In genomic region chr8:122550995-122551264, GRCm38 (mm10) we compare ENCODE assay signal across 8 mouse cellular contexts. TPM values are rescaled to one million over a fixed set of nuclear protein-coding genes. Genes with fewer than 3 reads are reported as not detected.
DNase-seq lines count a peak whose midpoint lies in the region; ATAC-seq and TF ChIP-seq lines count a peak whose summit lies in the region.

No protein-coding gene starts in this region.

- H3K9me3 ChIP-seq in liver, embryonic 11.5 days (ENCODE audit: control insufficient read depth, low read length), result no peaks in the 10 kb centered on the region
- no peaks in the 10 kb centered on the region for H3K9me3 ChIP-seq in stomach, embryonic 16.5 days (replicated peaks; ENCODE audit: control insufficient read depth, low read length)

- H3K4me2 ChIP-seq in liver, embryonic 11.5 days, result peak overlapping the region; percentile 85
- peak overlapping the region; percentile 88 for H3K4me2 ChIP-seq in stomach, embryonic 16.5 days (ENCODE audit: low read depth, low read length)

- 0% methylated on average over 39 of the region's 43 CpGs for WGBS in spleen, adult 2 months
- WGBS in liver, embryonic 11.5 days, result under 1% methylated on average over 42 of the region's 43 CpGs
- 1% methylated on average over 26 of the region's 43 CpGs for WGBS in stomach, embryonic 16.5 days

- H3K36me3 ChIP-seq in spleen, adult 2 months (ENCODE audit: control insufficient read depth, insufficient read depth, low read length), result no peaks in the 10 kb centered on the region
- H3K36me3 ChIP-seq in liver, embryonic 11.5 days (ENCODE audit: control insufficient read depth, insufficient read depth, low read length), result no peaks in the 10 kb centered on the region
- H3K36me3 ChIP-seq in stomach, embryonic 16.5 days (ENCODE audit: control insufficient read depth, insufficient read depth, low read length), result no peaks in the 10 kb centered on the region

- H3K27ac ChIP-seq in gastrocnemius, adult 2 months, result peak overlapping the region; percentile 95
- H3K27ac ChIP-seq in spleen, adult 2 months (ENCODE audit: insufficient read depth, low read length), result peak overlapping the region; percentile 73
- H3K27ac ChIP-seq in liver, embryonic 11.5 days (ENCODE audit: low read depth, low read length), result peak overlapping the region; percentile 89
- peak overlapping the region; percentile 87 for H3K27ac ChIP-seq in stomach, embryonic 16.5 days (ENCODE audit: low read length)

- no peak for DNase-seq in gastrocnemius, adult 2 months
- no peak for DNase-seq in gastrocnemius, postnatal 25 days
- DNase-seq in spleen, adult 2 months (ENCODE audit: low read depth in 1 of 2, low spot score in 2 of 2), result no peak
- DNase-seq in spleen, postnatal 10 days (ENCODE audit: low spot score in 2 of 2), result no peak
- no peak for DNase-seq in liver, embryonic 11.5 days (ENCODE audit: low spot score)
- no peak for DNase-seq in right cerebral cortex, adult 18-20 months
- DNase-seq in urinary bladder, postnatal 4 days (ENCODE audit: low spot score in 2 of 2), result no peak

- no peak for TF ChIP-seq CTCF in gastrocnemius, adult 2 months (IDR thresholded peaks at IDR 0.05)
- TF ChIP-seq CTCF in spleen, adult 2 months (IDR thresholded peaks at IDR 0.05; ENCODE audit: extremely low read depth, insufficient read depth, insufficient read length, insufficient replicate concordance), result no peak

- H3K4me3 ChIP-seq in gastrocnemius, adult 2 months, result peak overlapping the region; percentile 95
- peak overlapping the region; percentile 70 for H3K4me3 ChIP-seq in spleen, adult 2 months (ENCODE audit: extremely low read depth, insufficient read depth, insufficient read length)
- peak overlapping the region; percentile 85 for H3K4me3 ChIP-seq in liver, embryonic 11.5 days (ENCODE audit: low read depth, low read length)
- peak overlapping the region; percentile 80 for H3K4me3 ChIP-seq in stomach, embryonic 16.5 days (replicated peaks; ENCODE audit: low read length)

- H3K27me3 ChIP-seq in spleen, adult 2 months (ENCODE audit: control insufficient read depth, insufficient read depth, low read length), result no peaks in the 10 kb centered on the region
- no peaks in the 10 kb centered on the region for H3K27me3 ChIP-seq in liver, embryonic 11.5 days (replicated peaks; ENCODE audit: control insufficient read depth, insufficient read depth, low read length)
- H3K27me3 ChIP-seq in stomach, embryonic 16.5 days (ENCODE audit: control insufficient read depth, insufficient read depth, low read length), result no peaks in the 10 kb centered on the region

- peaks cover 39% of the 10 kb centered on the region; the same call in 1 of the 2 replicates for H3K4me1 ChIP-seq in spleen, adult 2 months (ENCODE audit: control insufficient read depth, insufficient read depth, insufficient read length)
- peaks cover 42% of the 10 kb centered on the region for H3K4me1 ChIP-seq in liver, embryonic 11.5 days (replicated peaks; ENCODE audit: control insufficient read depth, insufficient read depth, low read length)
- peaks cover 41% of the 10 kb centered on the region for H3K4me1 ChIP-seq in stomach, embryonic 16.5 days (ENCODE audit: control insufficient read depth, insufficient read depth, low read length)

- peak; percentile 6 for ATAC-seq in liver, embryonic 11.5 days (replicated peaks; ENCODE audit: low FRiP score)
- ATAC-seq in stomach, embryonic 16.5 days (ENCODE audit: insufficient read depth, low FRiP score), result peak; percentile 35

- no peak for TF ChIP-seq POLR2A in spleen, adult 2 months (IDR thresholded peaks at IDR 0.05; ENCODE audit: low read depth, low read length)

- intact Hi-C loops in gastrocnemius, adult 2 months (cut with DNase I), result loop anchor here (1.0 kb wide), 1 partner anchor 50 kb away; no protein-coding TSS in a partner anchor

- peak overlapping the region; percentile 95 for H3K9ac ChIP-seq in liver, embryonic 11.5 days (ENCODE audit: low read depth, low read length)
- H3K9ac ChIP-seq in stomach, embryonic 16.5 days (ENCODE audit: low read length), result peak overlapping the region; percentile 93

RNA-seq across cellular contexts. Expression of gene Piezo1, which starts 0.2 kb away (rescaled TPM):
- 10 to 100 TPM; 11.3 to 25.5 TPM for total RNA-seq in gastrocnemius, adult 2 months (2021)
- 10 to 100 TPM; 12.3 to 14.0 TPM for total RNA-seq in gastrocnemius, postnatal 25 days (2021)
- polyA plus RNA-seq in spleen, adult 2 months (2012; rRNA removed), result 96.7 and 117 TPM in 2 replicates
- 29.7 and 45.8 TPM in 2 replicates for polyA plus RNA-seq in liver, embryonic 11.5 days (2014; fragmentation: Nextera tagmentation; extraction: Ambion mirVana)
- polyA plus RNA-seq in stomach, embryonic 16.5 days (2015; fragmentation: Nextera tagmentation; extraction: Ambion mirVana), result 13.5 and 18.9 TPM in 2 replicates

RNA-seq across cellular contexts. Expression of gene Cdt1, which starts 16.9 kb away (rescaled TPM):
- total RNA-seq in gastrocnemius, adult 2 months (2021), result 1 to 10 TPM in 1 of 2 experiments, under 1 TPM in 1; 0.78 to 1.5 TPM
- 1 to 10 TPM in 1 of 2 experiments, under 1 TPM in 1; 0.82 to 1.1 TPM for total RNA-seq in gastrocnemius, postnatal 25 days (2021)
- 50.4 and 118 TPM in 2 replicates for polyA plus RNA-seq in spleen, adult 2 months (2012; rRNA removed)
- 93.2 and 98.2 TPM in 2 replicates for polyA plus RNA-seq in liver, embryonic 11.5 days (2014; fragmentation: Nextera tagmentation; extraction: Ambion mirVana)
- 28.4 and 28.5 TPM in 2 replicates for polyA plus RNA-seq in stomach, embryonic 16.5 days (2015; fragmentation: Nextera tagmentation; extraction: Ambion mirVana)

RNA-seq across cellular contexts. Expression of gene Aprt, which starts 25.8 kb away (rescaled TPM):
- total RNA-seq in gastrocnemius, adult 2 months (2021), result 10 to 100 TPM; 40.5 to 44.8 TPM
- total RNA-seq in gastrocnemius, postnatal 25 days (2021), result 10 to 100 TPM; 35.7 to 36.9 TPM
- 86.7 and 106 TPM in 2 replicates for polyA plus RNA-seq in spleen, adult 2 months (2012; rRNA removed)
- 400 and 425 TPM in 2 replicates for polyA plus RNA-seq in liver, embryonic 11.5 days (2014; fragmentation: Nextera tagmentation; extraction: Ambion mirVana)
- 335 and 345 TPM in 2 replicates for polyA plus RNA-seq in stomach, embryonic 16.5 days (2015; fragmentation: Nextera tagmentation; extraction: Ambion mirVana)
